Mouse (Mus musculus) liver, postnatal 0 days (tissue): ENCODE measurements at regions not wholly inside any gene's neighbourhood (a gene's known extent, or its start where the extent isn't known, plus 50 kb on each side); places are given as distances from the start of the nearest gene placed in this dataset.

Experiments used
- CTCF ChIP-seq: sonication (generic); IDR thresholded peaks from 2 replicates; pipeline ENCODE4 v1.5.1; 2016; ENCODE audit warnings: antibody characterized with exemption, low read depth
- EP300 ChIP-seq: IDR thresholded peaks from 2 replicates; pipeline ENCODE4 v1.6.1; 2016; ENCODE audit warnings: antibody characterized with exemption, low read depth, mild to moderate bottlenecking

DNA sequence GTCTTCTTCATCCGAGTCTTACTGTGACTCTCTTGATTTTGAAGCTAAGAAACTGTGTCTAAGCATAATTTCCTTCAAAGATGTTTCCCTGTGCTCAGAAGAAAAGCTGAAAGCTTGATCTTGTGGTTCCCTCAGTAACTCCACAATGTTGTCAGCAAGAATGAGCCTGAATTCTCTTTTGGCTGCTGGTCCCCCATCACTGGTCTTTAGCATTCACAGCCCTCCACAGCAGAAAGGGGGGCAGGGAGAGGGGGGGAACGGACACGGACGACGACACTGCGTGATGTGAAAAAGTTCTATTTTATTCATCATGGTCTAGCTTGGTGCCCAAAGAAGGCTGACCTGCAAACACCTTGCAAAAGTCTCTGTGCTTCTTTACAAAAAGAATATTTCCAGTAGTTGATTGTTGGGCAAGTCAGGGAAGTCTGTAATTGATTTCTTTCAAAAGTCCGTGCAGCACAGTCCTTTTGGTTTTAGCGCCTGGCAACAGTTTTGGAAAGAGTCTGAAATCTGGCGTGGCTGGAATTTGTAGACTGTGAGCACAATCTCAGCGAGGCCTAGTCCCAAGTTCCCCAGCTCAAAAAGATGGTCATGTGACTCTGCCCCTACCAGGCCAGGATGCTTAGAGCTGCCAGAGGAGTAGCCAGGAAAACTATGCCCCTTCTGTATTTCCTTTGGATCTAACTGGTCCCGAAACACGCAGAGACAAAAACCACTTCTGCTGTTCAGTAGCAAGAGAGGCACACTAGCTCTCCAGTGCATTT is 254.7 kb downstream of the Ndfip2 start:
- no peak for TF ChIP-seq CTCF
- TF ChIP-seq EP300 = no peak
